8 mouse cellular contexts compared by ENCODE assay signal in the genomic region with DNA sequence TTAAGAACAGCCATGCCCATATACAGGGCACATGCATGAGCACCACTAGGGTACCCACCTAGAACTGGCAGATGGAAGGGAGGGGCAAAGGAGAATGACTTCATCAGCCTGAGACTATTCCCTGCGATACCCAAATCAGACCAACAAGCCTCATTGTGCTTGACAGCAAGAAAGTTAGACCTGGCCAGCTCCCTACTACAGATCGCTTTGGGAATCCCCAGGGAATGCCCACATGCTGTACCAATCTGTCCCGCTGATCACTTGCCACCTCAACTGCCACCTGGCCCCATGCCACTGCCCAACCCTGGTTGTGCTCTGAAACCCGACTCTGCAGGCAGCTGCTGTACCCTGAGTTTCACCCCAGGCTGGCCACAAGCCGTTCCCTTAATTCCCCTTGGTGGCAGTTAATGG.
DNase-seq lines count a peak whose midpoint lies in the region; ATAC-seq lines count a peak whose summit lies in the region.

No protein-coding gene starts in this region.

- no peak overlapping the region for H3K4me2 ChIP-seq in heart, embryonic 12.5 days

- ATAC-seq in heart, embryonic 12.5 days (ENCODE audit: insufficient number of reproducible peaks, low FRiP score): no peak
- peak; percentile 16; the same call in 1 of the 2 replicates for ATAC-seq in monocyte, adult 5-6 weeks (replicated peaks; ENCODE audit: insufficient number of reproducible peaks, low FRiP score, low TSS enrichment, poor library complexity, severe bottlenecking)
- no peak for ATAC-seq in activated CD4-positive, CD25-positive, alpha-beta regulatory T cell, adult 4 months

- peaks cover 12% of the 10 kb centered on the region for H3K4me1 ChIP-seq in heart, embryonic 12.5 days (replicated peaks)

- H3K27me3 ChIP-seq in heart, embryonic 12.5 days (replicated peaks): no peaks in the 10 kb centered on the region

- H3K4me3 ChIP-seq in heart, embryonic 12.5 days: no peak overlapping the region

- no peaks in the 10 kb centered on the region for H3K36me3 ChIP-seq in heart, embryonic 12.5 days

- no peak overlapping the region for H3K27ac ChIP-seq in heart, embryonic 12.5 days (ENCODE audit: poor library complexity, severe bottlenecking)

- 66% methylated on average over 5 of the region's 5 CpGs for WGBS in heart, embryonic 12.5 days

- H3K9ac ChIP-seq in heart, embryonic 12.5 days: no peak overlapping the region

- no peaks in the 10 kb centered on the region; the same call in 1 of the 2 replicates for H3K9me3 ChIP-seq in heart, embryonic 12.5 days (replicated peaks)

- DNase-seq in heart, adult 11 months: peak; percentile 95
- DNase-seq in urinary bladder, postnatal 14 days (ENCODE audit: low spot score): peak; percentile 23
- no peak for DNase-seq in urinary bladder, adult 2 months (ENCODE audit: low spot score)
- DNase-seq in heart, adult 8-10 months (ENCODE audit: low spot score): peak; percentile 19
- DNase-seq in frontal cortex, postnatal 14 days (ENCODE audit: low spot score in 2 of 2): no peak

Comparison
In these comparisons a context has a peak if more than half of its experiments do, and no peak if none do; other contexts are left out.
1. DNase-seq: peak in heart, adult 11 months (single experiment), urinary bladder, postnatal 14 days (single experiment) and heart, adult 8-10 months (single experiment); none in urinary bladder, adult 2 months (single experiment) and frontal cortex, postnatal 14 days (0 of 2).